Mouse (Mus musculus) liver, adult 2 months (tissue): ENCODE data around the gene Rin3.

ENCODE experiments used
- CTCF ChIP-seq: fragments of 200-500 bp; IDR thresholded peaks from 2 replicates; pipeline ENCODE4 v1.5.1; 2011; ENCODE audit warnings: low read depth, low read length, control low read depth
- POLR2A ChIP-seq: fragments of 200-500 bp; IDR thresholded peaks from 2 replicates; pipeline ENCODE4 v1.6.1; 2011; ENCODE audit warnings: low read length, control low read depth; ENCODE audit not compliant: insufficient read depth; ENCODE audit errors: extremely low read depth

DNA sequence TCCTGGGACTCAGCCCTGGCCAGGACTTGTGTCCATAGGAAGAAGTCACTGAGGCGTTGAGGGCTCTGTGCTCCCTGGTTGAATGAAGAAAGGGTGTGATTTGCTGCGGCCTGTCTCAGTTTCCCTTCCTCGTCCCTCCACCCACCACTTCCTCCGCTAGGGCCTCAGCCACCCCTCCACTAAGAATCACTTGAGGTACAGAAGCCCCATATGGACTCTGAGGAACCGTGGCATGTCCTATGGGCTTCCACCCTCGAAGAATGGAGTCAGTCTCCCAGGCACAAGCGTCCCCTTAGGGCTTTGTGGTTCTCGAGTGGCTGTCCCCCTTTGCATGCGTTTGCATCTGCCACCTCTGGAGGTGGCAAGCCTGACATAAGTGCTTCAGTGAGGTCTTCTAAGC is 100.4 kb downstream of the Rin3 start:
- TF ChIP-seq CTCF: no peak
- TF ChIP-seq POLR2A: no peak
